Mouse (Mus musculus) hindbrain, embryonic 15.5 days (tissue): ENCODE measurements at regions not wholly inside any gene's neighbourhood (a gene's known extent, or its start where the extent isn't known, plus 50 kb on each side); places are given as distances from the start of the nearest gene placed in this dataset.
A peak's percentile ranks its signal among the peaks of the same experiment; 100 is the strongest.

ENCODE experiments used
- ATAC-seq: fragments of 200-750 bp; cut with Nextera tagmentation; 2 replicates; pipeline ENCODE4 v1.8.0; 2017; ENCODE audit warnings: low read depth, moderate number of reproducible peaks, moderate TSS enrichment; ENCODE audit not compliant: low FRiP score
- H3K27ac ChIP-seq: fragments of 300-500 bp; sonication (generic); replicated peaks from 2 replicates; pipeline ENCODE4 v1.5.1; 2015; ENCODE audit warnings: mild to moderate bottlenecking, inconsistent platforms
- H3K27me3 ChIP-seq: fragments of 300-500 bp; sonication (generic); 2 replicates; pipeline ENCODE4 v1.6.1; 2015; ENCODE audit warnings: control low read depth, inconsistent platforms
- H3K36me3 ChIP-seq: fragments of 300-500 bp; sonication (generic); 2 replicates; pipeline ENCODE4 v1.6.1; 2015; ENCODE audit warnings: control low read depth, inconsistent platforms
- H3K4me1 ChIP-seq: fragments of 300-500 bp; sonication (generic); replicated peaks from 2 replicates; pipeline ENCODE4 v1.6.1; 2015; ENCODE audit warnings: control low read depth, inconsistent platforms
- H3K4me2 ChIP-seq: fragments of 300-500 bp; sonication (generic); 2 replicates; pipeline ENCODE4 v1.6.1; 2015; ENCODE audit warnings: moderate library complexity, mild to moderate bottlenecking, inconsistent platforms
- H3K4me3 ChIP-seq: fragments of 300-500 bp; sonication (generic); 2 replicates; pipeline ENCODE4 v1.5.1; 2015; ENCODE audit warnings: mild to moderate bottlenecking, inconsistent platforms
- H3K9ac ChIP-seq: fragments of 300-500 bp; sonication (generic); 2 replicates; pipeline ENCODE4 v1.6.1; 2015; ENCODE audit warnings: inconsistent platforms
- H3K9me3 ChIP-seq: fragments of 300-500 bp; sonication (generic); 2 replicates; pipeline ENCODE4 v1.6.1; 2016; ENCODE audit warnings: control low read depth, inconsistent platforms
- WGBS: fragments of 180-500 bp; shearing (Covaris S2); methylation state at CpG from one replicate; pipeline ENCODE4 v1.1.7; 2015; 5-methylcytosine and 5-hydroxymethylcytosine counted together

DNA sequence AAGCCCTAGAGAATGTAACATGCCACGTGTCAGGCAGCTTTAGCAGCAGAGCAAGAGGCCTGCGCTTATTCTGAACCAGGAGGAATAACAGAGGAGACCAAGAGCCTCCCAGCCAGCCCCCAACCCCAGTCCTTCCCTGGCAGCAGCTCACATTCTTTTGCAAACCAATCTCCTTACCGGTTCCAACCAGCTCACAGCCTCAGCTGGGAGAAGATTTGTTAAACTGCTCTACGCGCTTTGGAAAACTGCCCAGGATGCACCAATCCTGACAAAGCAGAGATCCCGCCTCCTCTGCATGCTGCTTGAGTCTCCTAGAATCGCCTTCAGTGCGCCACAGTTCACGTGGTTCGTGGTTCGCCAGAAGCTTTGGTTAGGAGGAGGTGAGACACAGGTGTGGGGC, 51.8 kb downstream of the Gm9376 start:
- Histone ChIP-seq H3K9me3 (no peaks in the 10 kb centered on the region), H3K27me3 (0 out of 2 replicates have a peak, but pooled peaks cover 2% of the 10 kb centered on the region), H3K4me3 (no peak overlapping the region), H3K9ac (no peak overlapping the region), H3K27ac (no peak overlapping the region), H3K36me3 (no peaks in the 10 kb centered on the region), H3K4me1 (peaks cover 16% of the 10 kb centered on the region), H3K4me2 (no peak overlapping the region)
- ATAC-seq = peak; percentile 60
- 42% methylated on average over 11 of the region's 11 CpGs for WGBS

DNA sequence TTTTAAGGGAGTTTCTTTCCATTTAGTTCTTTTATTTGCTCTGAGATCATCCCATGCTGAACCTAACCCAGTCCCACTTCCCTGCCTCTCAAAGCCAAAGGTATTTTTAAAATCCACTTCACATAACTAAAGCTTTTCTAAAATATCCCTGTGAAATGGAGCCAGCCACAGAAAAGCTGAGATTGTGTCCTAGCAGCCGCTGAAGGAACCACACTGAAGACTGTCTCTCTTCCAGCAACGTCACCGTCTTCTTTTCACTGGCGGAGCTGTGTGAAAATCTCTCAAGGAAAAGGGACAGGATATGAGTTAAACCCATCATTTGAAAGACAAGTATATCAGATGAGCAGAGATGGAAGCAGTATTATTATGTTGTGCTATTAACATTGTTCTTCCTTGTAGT, 53.3 kb downstream of the Gm9376 start:
- ATAC-seq = no peak
- WGBS = 83% methylated on average over 4 of the region's 4 CpGs
- no peaks in the 10 kb centered on the region for H3K9me3 ChIP-seq
- no peak overlapping the region for H3K9ac ChIP-seq
- H3K4me3 ChIP-seq = no peak overlapping the region
- H3K27ac ChIP-seq = no peak overlapping the region
- H3K27me3 ChIP-seq = 0 out of 2 replicates have a peak, but pooled peaks cover 2% of the 10 kb centered on the region
- H3K4me1 ChIP-seq = peaks cover 16% of the 10 kb centered on the region
- H3K4me2 ChIP-seq = no peak overlapping the region
- no peaks in the 10 kb centered on the region for H3K36me3 ChIP-seq

- Histone ChIP-seq H3K27ac (no peak overlapping the region), H3K9me3 (no peaks in the 10 kb centered on the region), H3K4me3 (no peak overlapping the region), H3K27me3 (0 out of 2 replicates have a peak, but pooled peaks cover 2% of the 10 kb centered on the region), H3K4me1 (peaks cover 16% of the 10 kb centered on the region), H3K36me3 (no peaks in the 10 kb centered on the region), H3K4me2 (no peak overlapping the region), H3K9ac (no peak overlapping the region)
- 77% methylated on average over 3 of the region's 3 CpGs for WGBS
- no peak for ATAC-seq
Measured at GRCm38 (mm10) chr14:118321083-118321482, 54.3 kb downstream of the Gm9376 start.

- no peaks in the 10 kb centered on the region for H3K9me3 ChIP-seq
- WGBS = 9% methylated on average over 26 of the region's 26 CpGs
- H3K4me1 ChIP-seq = peaks cover 16% of the 10 kb centered on the region
- no peak for ATAC-seq
- H3K4me3 ChIP-seq = peak overlapping the region; percentile 33
- H3K36me3 ChIP-seq = no peaks in the 10 kb centered on the region
- peak overlapping the region; percentile 66 for H3K4me2 ChIP-seq
- 0 out of 2 replicates have a peak, but pooled peaks cover 2% of the 10 kb centered on the region for H3K27me3 ChIP-seq
- no peak overlapping the region for H3K27ac ChIP-seq
- H3K9ac ChIP-seq = no peak overlapping the region
Measured at GRCm38 (mm10) chr14:118322003-118322821, 55.5 kb downstream of the Gm9376 start.

DNA sequence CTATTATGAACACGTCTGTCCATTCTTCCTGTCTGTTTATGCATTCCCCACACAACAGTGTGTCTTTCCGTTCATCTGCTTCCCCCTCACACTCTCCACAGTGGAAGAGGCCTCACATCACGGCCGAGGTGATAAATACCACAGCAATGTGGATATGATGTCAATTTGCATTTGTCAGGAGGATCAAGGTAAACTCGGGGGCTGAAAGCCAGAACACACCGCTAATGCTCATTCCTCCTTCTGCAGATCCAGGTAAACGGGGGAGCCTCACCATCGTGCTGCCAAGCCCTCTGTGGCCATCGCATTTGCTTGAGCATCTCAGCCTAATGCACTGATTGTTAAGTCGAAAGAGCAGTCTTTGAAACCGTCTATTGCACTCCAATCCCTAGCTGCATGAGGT, 56.1 kb downstream of the Gm9376 start:
- 0 out of 2 replicates have a peak, but pooled peaks cover 2% of the 10 kb centered on the region for H3K27me3 ChIP-seq
- no peak overlapping the region for H3K9ac ChIP-seq
- no peaks in the 10 kb centered on the region for H3K9me3 ChIP-seq
- WGBS = 4% methylated on average over 11 of the region's 11 CpGs
- no peak for ATAC-seq
- H3K4me2 ChIP-seq = peak overlapping the region; percentile 66
- H3K27ac ChIP-seq = 0 out of 2 replicates have a peak overlapping the region, but pooled peaks have one; percentile 2
- peaks cover 16% of the 10 kb centered on the region for H3K4me1 ChIP-seq
- no peaks in the 10 kb centered on the region for H3K36me3 ChIP-seq
- H3K4me3 ChIP-seq = peak overlapping the region; percentile 33

DNA sequence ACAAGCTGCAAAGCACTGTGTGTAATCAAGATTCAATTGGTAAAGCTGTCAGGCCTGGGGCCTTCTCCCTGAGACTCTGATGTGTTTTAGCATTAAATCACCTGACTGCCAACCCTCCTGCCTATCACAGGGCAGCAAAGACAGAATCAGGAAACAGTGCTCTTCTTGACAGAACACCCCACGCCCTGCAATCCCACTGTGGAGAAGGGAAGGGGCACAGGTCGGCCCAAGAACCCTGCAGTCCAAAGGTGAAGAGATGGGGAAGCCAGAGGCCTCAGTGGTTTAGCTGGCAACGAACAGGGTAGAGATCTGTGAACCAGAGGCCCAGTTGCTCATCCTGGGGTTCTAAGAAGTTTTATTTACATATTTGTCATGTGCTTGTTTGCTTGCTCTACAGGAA, 71.3 kb downstream of the Gm9376 start:
- no peaks in the 10 kb centered on the region for H3K9me3 ChIP-seq
- no peak overlapping the region for H3K27ac ChIP-seq
- 90% methylated on average over 3 of the region's 3 CpGs for WGBS
- no peak overlapping the region for H3K4me2 ChIP-seq
- no peaks in the 10 kb centered on the region for H3K36me3 ChIP-seq
- H3K9ac ChIP-seq = no peak overlapping the region
- ATAC-seq = no peak
- no peak overlapping the region for H3K4me3 ChIP-seq
- H3K4me1 ChIP-seq = no peaks in the 10 kb centered on the region
- H3K27me3 ChIP-seq = no peaks in the 10 kb centered on the region

DNA sequence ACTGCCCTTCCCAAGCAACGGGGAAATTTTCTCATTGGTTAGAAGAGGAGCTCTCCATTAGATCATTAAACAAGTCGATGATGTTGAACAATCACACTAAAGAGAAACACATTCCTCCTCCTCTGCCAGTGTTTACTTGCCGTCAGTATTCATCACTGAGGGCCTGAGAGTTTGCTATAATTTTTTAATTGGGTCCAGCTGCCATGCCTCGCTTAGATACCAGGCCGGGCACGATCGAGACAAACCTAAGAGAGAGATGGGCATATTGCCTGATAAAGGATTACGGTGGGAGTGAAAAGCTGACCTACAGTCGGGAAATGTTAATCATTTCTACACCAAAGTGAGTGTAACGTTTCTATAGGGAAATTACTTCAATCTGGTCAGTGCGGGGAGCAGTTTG, 96.2 kb downstream of the Gm9376 start:
- no peak overlapping the region for H3K4me3 ChIP-seq
- H3K9ac ChIP-seq = no peak overlapping the region
- ATAC-seq = 0 out of 2 replicates have a peak, but pooled peaks have one; percentile 21
- H3K27me3 ChIP-seq = no peaks in the 10 kb centered on the region
- H3K27ac ChIP-seq = no peak overlapping the region
- H3K9me3 ChIP-seq = no peaks in the 10 kb centered on the region
- peak overlapping the region; percentile 44 for H3K4me2 ChIP-seq
- peaks cover 13% of the 10 kb centered on the region; the same call in 1 of the 2 replicates for H3K4me1 ChIP-seq
- no peaks in the 10 kb centered on the region for H3K36me3 ChIP-seq
- 50% methylated on average over 11 of the region's 11 CpGs for WGBS

GRCm38 (mm10) chr14:118363391-118363821, 96.6 kb downstream of the Gm9376 start:
- H3K27ac ChIP-seq = 0 out of 2 replicates have a peak overlapping the region, but pooled peaks have one; percentile 39
- no peaks in the 10 kb centered on the region for H3K36me3 ChIP-seq
- H3K4me3 ChIP-seq = peak overlapping the region; percentile 14
- H3K4me2 ChIP-seq = peak overlapping the region; percentile 44
- ATAC-seq = peak; percentile 51
- H3K9me3 ChIP-seq = no peaks in the 10 kb centered on the region
- peaks cover 13% of the 10 kb centered on the region; the same call in 1 of the 2 replicates for H3K4me1 ChIP-seq
- no peaks in the 10 kb centered on the region for H3K27me3 ChIP-seq
- H3K9ac ChIP-seq = no peak overlapping the region
- 52% methylated on average over 21 of the region's 21 CpGs for WGBS

GRCm38 (mm10) chr14:118366522-118366921, 99.8 kb downstream of the Gm9376 start:
- Histone ChIP-seq H3K4me2 (no peak overlapping the region), H3K4me3 (no peak overlapping the region), H3K4me1 (peaks cover 23% of the 10 kb centered on the region), H3K36me3 (no peaks in the 10 kb centered on the region), H3K27me3 (0 out of 2 replicates have a peak, but pooled peaks cover 3% of the 10 kb centered on the region), H3K9ac (no peak overlapping the region), H3K27ac (no peak overlapping the region), H3K9me3 (no peaks in the 10 kb centered on the region)
- no peak for ATAC-seq
- WGBS = 39% methylated on average over 4 of the region's 4 CpGs

- Histone ChIP-seq H3K27me3 (0 out of 2 replicates have a peak, but pooled peaks cover 3% of the 10 kb centered on the region), H3K4me1 (peaks cover 12% of the 10 kb centered on the region), H3K27ac (no peak overlapping the region), H3K4me2 (peak overlapping the region; percentile 18), H3K36me3 (no peaks in the 10 kb centered on the region), H3K9ac (no peak overlapping the region), H3K9me3 (no peaks in the 10 kb centered on the region), H3K4me3 (no peak overlapping the region)
- WGBS = 6% methylated on average over 9 of the region's 9 CpGs
- peak; percentile 42 for ATAC-seq
Measured at GRCm38 (mm10) chr14:118368619-118369431, 102.1 kb downstream of the Gm9376 start.

GRCm38 (mm10) chr14:118371336-118371735, 104.6 kb downstream of the Gm9376 start:
- Histone ChIP-seq H3K9me3 (no peaks in the 10 kb centered on the region), H3K4me3 (no peak overlapping the region), H3K27me3 (0 out of 2 replicates have a peak, but pooled peaks cover 3% of the 10 kb centered on the region), H3K36me3 (no peaks in the 10 kb centered on the region), H3K9ac (no peak overlapping the region), H3K4me2 (no peak overlapping the region), H3K4me1 (peaks cover 10% of the 10 kb centered on the region), H3K27ac (no peak overlapping the region)
- 93% methylated on average over 15 of the region's 15 CpGs for WGBS
- no peak for ATAC-seq
